Mouse (Mus musculus): ENCODE data around the gene Smg8.

The Smg8 gene

GRCm38 (mm10) chr11:87046968-87047367, 39.6 kb downstream of the Smg8 start:
- DNase-seq (ENCODE audit: extremely low spot score), result no peak

- DNase-seq (ENCODE audit: extremely low spot score), result no peak
These were observed 43.5 kb downstream of the Smg8 start for GRCm38 (mm10) chr11:87043052-87043451.

- DNase-seq (ENCODE audit: extremely low spot score), result no peak
These were observed 47.1 kb downstream of the Smg8 start for GRCm38 (mm10) chr11:87039307-87039963.

DNA sequence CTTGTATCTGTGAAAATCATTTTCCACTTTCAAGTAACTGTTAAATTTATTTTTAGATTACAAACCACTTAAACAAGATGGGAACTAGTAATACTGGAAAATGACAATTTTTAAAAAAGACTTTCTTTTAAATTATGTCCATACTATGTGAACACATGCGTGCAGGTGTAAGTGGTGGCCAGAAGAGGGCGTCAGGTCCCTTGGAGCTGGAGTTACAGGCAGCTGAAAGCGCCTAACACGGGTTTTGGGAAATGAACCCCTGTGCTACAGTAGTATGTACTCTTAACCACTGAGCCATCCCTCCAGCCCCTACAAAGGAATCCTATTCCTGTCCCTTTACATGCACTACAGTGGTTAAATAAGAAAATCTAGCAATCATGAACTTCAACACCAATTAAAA, 50.4 kb downstream of the Smg8 start:
- no peak for DNase-seq (ENCODE audit: extremely low spot score)

DNA sequence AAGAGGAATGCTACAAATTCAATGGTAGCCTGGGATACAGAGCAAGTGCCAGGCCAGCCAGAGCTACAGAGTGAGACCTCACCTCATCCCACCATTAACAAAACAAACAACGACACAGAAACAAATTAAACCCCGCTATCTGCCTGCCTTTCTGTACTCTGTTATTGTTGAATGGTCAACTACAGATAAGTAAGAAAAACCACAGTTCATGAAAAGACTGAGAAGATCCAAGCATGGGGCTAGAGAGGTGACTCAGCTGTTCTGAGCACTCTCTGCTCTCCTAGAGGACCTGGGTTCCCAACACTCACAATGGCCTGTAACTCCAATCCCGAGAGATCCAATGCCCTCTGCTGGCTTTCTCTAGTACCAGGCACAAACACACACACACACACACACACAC, 58.4 kb downstream of the Smg8 start:
- DNase-seq (ENCODE audit: extremely low spot score), result no peak
